Mouse (Mus musculus): ENCODE data around the gene Ahcyl1. TPM values are rescaled to one million over a fixed set of nuclear protein-coding genes. Genes with fewer than 3 reads are reported as not detected.

The Ahcyl1 gene
- polyA plus RNA-seq, 2 experiments: 97.1 to 142 TPM

GRCm38 (mm10) chr3:107695219-107695947 lies 977 bp downstream of the Ahcyl1 start:
- Histone ChIP-seq H3K9me3 (ENCODE audit: control insufficient read depth, low read length) (no peaks in the 10 kb centered on the region), H3K9ac (ENCODE audit: low read depth, low read length, severe bottlenecking) (peak overlapping the region; percentile 97), H3K4me1 (ENCODE audit: control insufficient read depth, insufficient read depth, low read length) (peaks cover 21% of the 10 kb centered on the region), H3K4me2 (replicated peaks; ENCODE audit: low read depth, low read length, severe bottlenecking) (peak overlapping the region; percentile 70), H3K4me3 (replicated peaks; ENCODE audit: low read length) (peak overlapping the region; percentile 83), H3K27me3 (ENCODE audit: control insufficient read depth, insufficient read depth, low read length) (no peaks in the 10 kb centered on the region), H3K27ac (replicated peaks; ENCODE audit: low read depth, low read length) (peak overlapping the region; percentile 92), H3K36me3 (ENCODE audit: control insufficient read depth, insufficient read depth, low read length) (no peaks in the 10 kb centered on the region)
- TF ChIP-seq POLR2A (IDR thresholded peaks at IDR 0.05; ENCODE audit: borderline replicate concordance, extremely low read depth, insufficient read depth, insufficient read length): no peak
- no peak for ATAC-seq (ENCODE audit: low FRiP score, low read depth)
- WGBS: 6% methylated on average over 16 of the region's 16 CpGs
- no peak for DNase-seq (ENCODE audit: low spot score)

- Histone ChIP-seq H3K4me1 (ENCODE audit: control insufficient read depth, insufficient read depth, low read length) (peaks cover 21% of the 10 kb centered on the region), H3K9me3 (ENCODE audit: control insufficient read depth, low read length) (no peaks in the 10 kb centered on the region), H3K4me2 (replicated peaks; ENCODE audit: low read depth, low read length, severe bottlenecking) (peak overlapping the region; percentile 70), H3K36me3 (ENCODE audit: control insufficient read depth, insufficient read depth, low read length) (no peaks in the 10 kb centered on the region), H3K27me3 (ENCODE audit: control insufficient read depth, insufficient read depth, low read length) (no peaks in the 10 kb centered on the region), H3K27ac (replicated peaks; ENCODE audit: low read depth, low read length) (no peak overlapping the region), H3K4me3 (replicated peaks; ENCODE audit: low read length) (peak overlapping the region; percentile 83), H3K9ac (ENCODE audit: low read depth, low read length, severe bottlenecking) (peak overlapping the region; percentile 97; the same call in 1 of the 2 replicates)
- ATAC-seq (ENCODE audit: low FRiP score, low read depth) (no peak), DNase-seq (ENCODE audit: low spot score) (no peak)
- TF ChIP-seq POLR2A (IDR thresholded peaks at IDR 0.05; ENCODE audit: borderline replicate concordance, extremely low read depth, insufficient read depth, insufficient read length): no peak
- WGBS: 66% methylated on average over 2 of the region's 2 CpGs
Measured at GRCm38 (mm10) chr3:107694256-107694900, 2.0 kb downstream of the Ahcyl1 start.

- no peaks in the 10 kb centered on the region for H3K36me3 ChIP-seq (ENCODE audit: control insufficient read depth, insufficient read depth, low read length)
- 71% methylated on average over 2 of the region's 2 CpGs for WGBS
- H3K27me3 ChIP-seq (ENCODE audit: control insufficient read depth, insufficient read depth, low read length): no peaks in the 10 kb centered on the region
- H3K4me3 ChIP-seq (replicated peaks; ENCODE audit: low read length): no peak overlapping the region
- peaks cover 38% of the 10 kb centered on the region for H3K4me1 ChIP-seq (ENCODE audit: control insufficient read depth, insufficient read depth, low read length)
- TF ChIP-seq POLR2A (IDR thresholded peaks at IDR 0.05; ENCODE audit: borderline replicate concordance, extremely low read depth, insufficient read depth, insufficient read length): no peak
- no peak overlapping the region for H3K27ac ChIP-seq (replicated peaks; ENCODE audit: low read depth, low read length)
- no peaks in the 10 kb centered on the region for H3K9me3 ChIP-seq (ENCODE audit: control insufficient read depth, low read length)
- no peak overlapping the region for H3K9ac ChIP-seq (ENCODE audit: low read depth, low read length, severe bottlenecking)
- DNase-seq (ENCODE audit: low spot score) (no peak), ATAC-seq (ENCODE audit: low FRiP score, low read depth) (no peak)
- no peak overlapping the region for H3K4me2 ChIP-seq (replicated peaks; ENCODE audit: low read depth, low read length, severe bottlenecking)
Measured at GRCm38 (mm10) chr3:107690366-107690765, 6.0 kb downstream of the Ahcyl1 start.

GRCm38 (mm10) chr3:107689245-107689644 lies 7.1 kb downstream of the Ahcyl1 start:
- H3K36me3 ChIP-seq (ENCODE audit: control insufficient read depth, insufficient read depth, low read length): no peaks in the 10 kb centered on the region
- TF ChIP-seq POLR2A (IDR thresholded peaks at IDR 0.05; ENCODE audit: borderline replicate concordance, extremely low read depth, insufficient read depth, insufficient read length): no peak
- ATAC-seq (ENCODE audit: low FRiP score, low read depth) (no peak), DNase-seq (ENCODE audit: low spot score) (no peak)
- peaks cover 31% of the 10 kb centered on the region for H3K4me1 ChIP-seq (ENCODE audit: control insufficient read depth, insufficient read depth, low read length)
- H3K4me3 ChIP-seq (replicated peaks; ENCODE audit: low read length): no peak overlapping the region
- no peak overlapping the region for H3K4me2 ChIP-seq (replicated peaks; ENCODE audit: low read depth, low read length, severe bottlenecking)
- no peak overlapping the region for H3K9ac ChIP-seq (ENCODE audit: low read depth, low read length, severe bottlenecking)
- no peaks in the 10 kb centered on the region for H3K27me3 ChIP-seq (ENCODE audit: control insufficient read depth, insufficient read depth, low read length)
- no peak overlapping the region for H3K27ac ChIP-seq (replicated peaks; ENCODE audit: low read depth, low read length)
- H3K9me3 ChIP-seq (ENCODE audit: control insufficient read depth, low read length): no peaks in the 10 kb centered on the region

- H3K36me3 ChIP-seq (ENCODE audit: control insufficient read depth, insufficient read depth, low read length): no peaks in the 10 kb centered on the region
- no peak overlapping the region; the same call in 1 of the 2 replicates for H3K27ac ChIP-seq (replicated peaks; ENCODE audit: low read depth, low read length)
- DNase-seq (ENCODE audit: low spot score): no peak
- H3K4me1 ChIP-seq (ENCODE audit: control insufficient read depth, insufficient read depth, low read length): peaks cover 33% of the 10 kb centered on the region
- TF ChIP-seq POLR2A (IDR thresholded peaks at IDR 0.05; ENCODE audit: borderline replicate concordance, extremely low read depth, insufficient read depth, insufficient read length): no peak
- H3K9ac ChIP-seq (ENCODE audit: low read depth, low read length, severe bottlenecking): no peak overlapping the region
- no peak for ATAC-seq (ENCODE audit: low FRiP score, low read depth)
- H3K9me3 ChIP-seq (ENCODE audit: control insufficient read depth, low read length): no peaks in the 10 kb centered on the region
- WGBS: 44% methylated on average over 1 of the region's 1 CpGs
- H3K4me3 ChIP-seq (replicated peaks; ENCODE audit: low read length): no peak overlapping the region
- no peaks in the 10 kb centered on the region for H3K27me3 ChIP-seq (ENCODE audit: control insufficient read depth, insufficient read depth, low read length)
- no peak overlapping the region for H3K4me2 ChIP-seq (replicated peaks; ENCODE audit: low read depth, low read length, severe bottlenecking)
Measured at GRCm38 (mm10) chr3:107688236-107688635, 8.1 kb downstream of the Ahcyl1 start.

Data from limb, embryonic 14.5 days (tissue).